Mouse (Mus musculus) spleen, adult 18-20 months (tissue): Measurements from ENCODE around the gene Gm20929.
"Not testable (repeated sequence)": the region's sequence is repeated elsewhere in the genome, so short reads cannot be mapped to it uniquely, and the experiment has no call there.

ENCODE experiments used
- DNase-seq, 2 experiments: peaks; one replicate each; pipeline ENCODE4 v3.0.0; 2022; ENCODE audit warnings: mixed read lengths in 2 of 2

The Gm20929 gene

DNA sequence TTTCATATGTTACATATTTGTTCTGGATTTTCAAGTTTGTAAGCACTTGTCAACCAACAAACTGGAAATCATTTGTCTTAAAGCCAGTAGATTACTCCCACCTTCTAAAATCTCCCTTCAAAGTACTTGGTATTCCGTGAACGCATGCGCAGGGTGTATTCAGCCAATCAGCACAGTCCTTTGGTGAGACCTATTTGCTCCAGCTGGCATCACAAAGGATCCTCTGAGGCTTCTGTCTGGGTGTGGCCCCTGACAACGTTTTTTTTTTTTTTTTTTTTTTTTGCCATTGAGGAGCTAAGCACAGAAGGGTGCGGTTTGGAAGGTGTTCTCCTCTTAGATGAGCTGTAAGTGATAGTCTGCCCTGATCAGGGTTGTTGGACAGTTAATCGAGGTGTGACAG, at the start of gene Gm20929:
Gm20929 (plus strand) TSS at position 301 of the 400 bp plus-strand sequence.
- not testable (repeated sequence) for DNase-seq
